Mouse (Mus musculus): Measurements from ENCODE around the gene Pcx.

DNA sequence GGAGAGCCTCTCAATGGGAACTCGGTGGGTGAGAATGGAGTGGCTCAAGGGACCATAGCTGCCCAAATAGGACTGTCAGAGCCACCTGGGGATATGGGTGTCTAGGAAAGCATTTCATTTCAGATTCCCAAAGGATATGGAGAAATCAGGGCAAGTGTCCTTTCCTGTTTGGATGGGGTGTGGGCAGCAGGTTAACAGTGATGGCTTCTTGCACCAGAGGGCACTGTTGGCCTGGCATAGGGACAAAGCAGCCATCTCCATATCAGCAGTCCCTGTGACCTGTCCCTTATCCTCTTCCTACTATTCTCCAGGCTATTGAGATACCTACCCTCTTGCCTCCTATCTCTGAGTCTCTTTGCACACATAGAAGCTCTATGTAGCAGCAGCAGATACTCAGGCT, 78.8 kb downstream of the Pcx start:
- TF ChIP-seq CTCF (conservative IDR thresholded peaks at IDR 0.05; ENCODE audit: insufficient read depth, insufficient read length, low read depth, low read length) (peak; percentile 76), POLR2A (IDR thresholded peaks at IDR 0.05; ENCODE audit: low read depth, low read length) (no peak)

Data from kidney, adult 2 months (tissue).